Mouse (Mus musculus): Measurements from ENCODE around the gene Fyb.

DNA sequence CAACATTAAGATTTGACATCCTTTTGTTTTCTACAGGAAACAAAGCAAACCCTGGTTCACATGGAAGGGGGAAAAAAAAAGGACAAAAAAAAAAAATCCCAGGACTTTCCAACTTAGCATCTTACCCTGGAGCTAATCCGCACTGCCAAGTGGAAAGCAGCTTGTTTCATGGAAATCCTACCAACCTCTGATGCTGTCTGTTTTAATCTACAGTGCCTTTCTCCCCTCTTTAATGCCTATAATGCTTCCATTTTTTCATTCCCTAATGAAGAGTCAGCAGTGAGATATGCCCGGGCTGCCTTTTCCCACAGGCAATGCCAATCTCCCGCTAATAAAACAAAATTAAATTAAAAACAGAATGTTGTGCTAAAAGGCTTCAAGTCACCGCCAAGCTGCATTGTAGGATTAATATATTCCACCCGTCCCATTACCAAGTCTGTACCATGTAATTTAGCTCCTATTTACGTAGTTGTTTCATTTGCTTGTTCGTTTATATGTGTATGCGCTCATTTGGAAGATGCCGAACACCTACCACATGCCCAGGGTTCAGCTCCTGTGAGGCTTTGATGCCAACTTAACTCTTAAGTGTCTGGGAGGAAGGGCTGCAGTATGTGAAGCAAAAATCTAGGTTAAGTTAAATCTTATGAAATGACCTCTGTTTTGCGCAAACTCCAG, 24.1 kb upstream of the Fyb start:
- no peak for TF ChIP-seq CTCF (IDR thresholded peaks at IDR 0.05; ENCODE audit: borderline replicate concordance, insufficient read depth, low read length)
- no peak for TF ChIP-seq POLR2A (IDR thresholded peaks at IDR 0.05; ENCODE audit: low read depth, low read length)

Measured in embryonic fibroblast, embryonic 13.5 days (primary cell).